Mouse (Mus musculus): ENCODE results near the gene Gucd1. TPM values are rescaled to one million over a fixed set of nuclear protein-coding genes. Genes with fewer than 3 reads are reported as not detected.

Gene Gucd1
- polyA plus RNA-seq, 1 experiment from 2014 or later = 21.1 TPM

- Histone ChIP-seq H3K4me2 (no peak overlapping the region), H3K9ac (no peak overlapping the region), H3K36me3 (ENCODE audit: poor library complexity, severe bottlenecking) (no peaks in the 10 kb centered on the region), H3K27ac (no peak overlapping the region), H3K4me1 (no peaks in the 10 kb centered on the region), H3K27me3 (no peaks in the 10 kb centered on the region), H3K9me3 (replicated peaks) (no peaks in the 10 kb centered on the region), H3K4me3 (no peak overlapping the region)
- ATAC-seq = no peak
- WGBS = 89% methylated on average over 10 of the region's 10 CpGs
These were observed 180.5 kb downstream of the Gucd1 start for GRCm38 (mm10) chr10:75337231-75337630.

DNA sequence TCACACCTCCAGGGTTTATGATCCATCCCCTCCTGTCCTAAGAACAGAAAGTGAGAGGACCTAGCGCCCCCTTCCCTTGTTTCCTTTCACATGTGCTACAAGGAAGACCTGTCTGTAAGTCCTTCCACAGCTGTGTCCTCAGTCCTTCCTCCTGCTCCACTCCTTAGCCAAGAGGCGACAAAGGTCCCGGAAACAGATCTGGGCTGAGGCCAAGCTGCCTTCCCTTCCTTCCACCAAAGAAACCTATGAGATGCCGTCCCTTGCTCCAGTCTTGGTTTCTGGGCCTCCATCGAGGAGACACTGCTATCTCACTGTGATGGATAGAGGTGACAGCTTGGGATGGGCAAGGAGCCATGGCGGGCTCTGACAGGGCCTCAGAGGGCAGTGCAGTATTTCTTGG, 182.7 kb downstream of the Gucd1 start:
- 91% methylated on average over 6 of the region's 6 CpGs for WGBS
- Histone ChIP-seq H3K4me2 (no peak overlapping the region), H3K4me1 (no peaks in the 10 kb centered on the region), H3K27me3 (no peaks in the 10 kb centered on the region), H3K36me3 (ENCODE audit: poor library complexity, severe bottlenecking) (no peaks in the 10 kb centered on the region), H3K4me3 (no peak overlapping the region), H3K9ac (no peak overlapping the region), H3K9me3 (replicated peaks) (no peaks in the 10 kb centered on the region), H3K27ac (no peak overlapping the region)
- no peak for ATAC-seq

- Histone ChIP-seq H3K9ac (no peak overlapping the region), H3K4me2 (no peak overlapping the region), H3K27me3 (no peaks in the 10 kb centered on the region), H3K36me3 (ENCODE audit: poor library complexity, severe bottlenecking) (no peaks in the 10 kb centered on the region), H3K27ac (no peak overlapping the region), H3K9me3 (replicated peaks) (no peaks in the 10 kb centered on the region), H3K4me3 (no peak overlapping the region), H3K4me1 (no peaks in the 10 kb centered on the region)
- ATAC-seq = no peak
- 78% methylated on average over 7 of the region's 7 CpGs for WGBS
These were observed 183.6 kb downstream of the Gucd1 start for GRCm38 (mm10) chr10:75334175-75334574.

GRCm38 (mm10) chr10:75333176-75333776, 184.5 kb downstream of the Gucd1 start:
- Histone ChIP-seq H3K4me2 (no peak overlapping the region), H3K27ac (no peak overlapping the region), H3K36me3 (ENCODE audit: poor library complexity, severe bottlenecking) (no peaks in the 10 kb centered on the region), H3K9me3 (replicated peaks) (no peaks in the 10 kb centered on the region), H3K27me3 (no peaks in the 10 kb centered on the region), H3K4me3 (no peak overlapping the region), H3K4me1 (no peaks in the 10 kb centered on the region), H3K9ac (no peak overlapping the region)
- ATAC-seq = no peak
- WGBS = 95% methylated on average over 23 of the region's 23 CpGs

DNA sequence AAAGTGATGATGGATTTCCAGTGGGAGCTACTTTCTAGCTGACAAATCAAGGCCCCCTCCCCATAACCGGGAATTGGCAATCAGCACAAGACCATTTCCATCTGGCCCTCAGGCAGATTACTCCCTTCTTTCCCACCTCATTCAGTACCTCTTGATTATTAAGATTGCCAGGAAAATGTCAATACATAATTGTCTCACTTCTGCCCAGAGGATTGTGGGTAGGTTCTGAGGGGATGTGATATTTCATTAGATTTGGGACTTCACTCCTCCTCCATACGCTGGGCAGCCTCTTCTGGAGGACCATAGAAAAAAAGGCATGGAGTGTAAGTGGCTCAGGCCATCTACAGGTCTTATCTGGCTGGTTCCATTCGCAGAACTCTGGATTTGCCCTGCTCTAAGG, 185.5 kb downstream of the Gucd1 start:
- Histone ChIP-seq H3K9ac (no peak overlapping the region), H3K36me3 (ENCODE audit: poor library complexity, severe bottlenecking) (no peaks in the 10 kb centered on the region), H3K4me1 (no peaks in the 10 kb centered on the region), H3K4me3 (no peak overlapping the region), H3K4me2 (no peak overlapping the region), H3K27me3 (no peaks in the 10 kb centered on the region), H3K9me3 (replicated peaks) (no peaks in the 10 kb centered on the region), H3K27ac (no peak overlapping the region)
- WGBS = 91% methylated on average over 3 of the region's 3 CpGs
- no peak for ATAC-seq

- ATAC-seq = no peak
- H3K36me3 ChIP-seq (ENCODE audit: poor library complexity, severe bottlenecking) = no peaks in the 10 kb centered on the region
- H3K27ac ChIP-seq = no peak overlapping the region
- H3K4me3 ChIP-seq = no peak overlapping the region
- H3K9me3 ChIP-seq (replicated peaks) = no peaks in the 10 kb centered on the region
- no peak overlapping the region for H3K4me2 ChIP-seq
- 55% methylated on average over 4 of the region's 4 CpGs for WGBS
- H3K4me1 ChIP-seq = no peaks in the 10 kb centered on the region
- no peak overlapping the region for H3K9ac ChIP-seq
- no peaks in the 10 kb centered on the region for H3K27me3 ChIP-seq
These were observed 189.5 kb downstream of the Gucd1 start for GRCm38 (mm10) chr10:75328201-75328704.

DNA sequence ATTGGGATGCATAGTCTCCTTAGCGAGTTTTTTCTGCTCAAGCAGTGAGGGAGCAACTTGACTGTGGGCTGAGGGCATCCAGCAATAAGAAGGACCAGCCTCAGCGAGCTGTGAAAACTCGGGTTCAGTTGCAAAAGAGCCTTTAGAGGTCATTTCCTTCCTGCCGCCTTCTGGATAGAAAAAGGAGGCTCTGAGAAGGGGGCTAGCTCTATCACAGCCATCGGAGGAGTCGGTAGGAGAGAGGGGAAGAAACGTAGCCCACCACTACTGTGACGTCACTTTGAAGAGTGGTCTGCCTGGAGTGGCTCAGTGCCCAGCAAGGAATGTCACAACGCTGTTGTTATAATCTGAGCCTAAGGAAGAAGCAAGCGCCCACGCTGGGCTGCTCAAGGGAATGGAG, 190.7 kb downstream of the Gucd1 start:
- H3K4me2 ChIP-seq = no peak overlapping the region
- H3K4me1 ChIP-seq = no peaks in the 10 kb centered on the region
- no peak for ATAC-seq
- H3K27me3 ChIP-seq = no peaks in the 10 kb centered on the region
- H3K27ac ChIP-seq = no peak overlapping the region
- no peaks in the 10 kb centered on the region for H3K36me3 ChIP-seq (ENCODE audit: poor library complexity, severe bottlenecking)
- no peak overlapping the region for H3K9ac ChIP-seq
- no peaks in the 10 kb centered on the region for H3K9me3 ChIP-seq (replicated peaks)
- WGBS = 82% methylated on average over 11 of the region's 11 CpGs
- H3K4me3 ChIP-seq = no peak overlapping the region

GRCm38 (mm10) chr10:75326553-75326952, 191.2 kb downstream of the Gucd1 start:
- Histone ChIP-seq H3K4me2 (no peak overlapping the region), H3K4me3 (no peak overlapping the region), H3K27ac (no peak overlapping the region), H3K27me3 (no peaks in the 10 kb centered on the region), H3K36me3 (ENCODE audit: poor library complexity, severe bottlenecking) (no peaks in the 10 kb centered on the region), H3K4me1 (no peaks in the 10 kb centered on the region), H3K9ac (no peak overlapping the region), H3K9me3 (replicated peaks) (no peaks in the 10 kb centered on the region)
- WGBS = 92% methylated on average over 3 of the region's 3 CpGs
- ATAC-seq = no peak

DNA sequence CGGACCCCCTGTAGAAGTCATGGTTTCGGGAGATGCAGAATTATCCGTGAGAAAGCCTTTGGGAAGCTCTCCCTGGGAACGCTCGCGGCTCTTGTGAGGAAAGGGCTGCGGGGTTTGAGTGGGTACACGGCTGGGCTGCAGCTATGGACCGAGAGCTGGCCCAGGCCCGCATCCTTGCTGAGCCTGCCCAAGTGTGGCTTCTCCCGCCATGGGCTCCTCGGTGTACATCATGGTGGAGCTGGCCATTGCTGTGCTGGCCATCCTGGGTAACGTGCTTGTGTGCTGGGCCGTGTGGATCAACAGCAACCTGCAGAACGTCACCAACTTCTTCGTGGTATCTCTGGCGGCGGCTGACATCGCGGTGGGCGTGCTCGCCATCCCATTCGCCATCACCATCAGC, 192.0 kb downstream of the Gucd1 start:
- H3K27ac ChIP-seq = no peak overlapping the region
- no peaks in the 10 kb centered on the region for H3K36me3 ChIP-seq (ENCODE audit: poor library complexity, severe bottlenecking)
- H3K4me2 ChIP-seq = no peak overlapping the region
- no peaks in the 10 kb centered on the region for H3K9me3 ChIP-seq (replicated peaks)
- H3K4me3 ChIP-seq = no peak overlapping the region
- WGBS = 96% methylated on average over 23 of the region's 23 CpGs
- ATAC-seq = no peak
- no peak overlapping the region for H3K9ac ChIP-seq
- no peaks in the 10 kb centered on the region for H3K4me1 ChIP-seq
- H3K27me3 ChIP-seq = no peaks in the 10 kb centered on the region

DNA sequence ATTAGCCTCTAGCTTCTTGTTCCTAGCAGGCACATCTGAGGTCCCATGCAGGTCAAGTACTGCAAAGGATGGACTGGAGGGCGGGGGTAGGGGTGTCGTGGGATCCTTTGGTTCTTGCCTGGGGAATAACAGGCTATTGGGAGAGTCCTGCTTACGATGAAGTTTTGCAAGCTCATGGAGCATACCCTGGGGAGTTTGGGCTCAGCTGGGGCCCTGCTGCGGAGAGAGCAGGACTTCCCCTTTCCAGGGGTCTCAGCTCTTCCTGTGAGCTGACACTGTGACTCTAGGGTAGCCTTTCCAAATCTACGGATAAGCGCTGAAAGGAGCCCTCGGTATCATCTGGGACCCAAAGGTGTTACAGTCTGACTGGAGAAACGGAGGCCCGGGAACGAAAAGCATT, 193.4 kb downstream of the Gucd1 start:
- no peaks in the 10 kb centered on the region for H3K4me1 ChIP-seq
- H3K27me3 ChIP-seq = peaks cover 7% of the 10 kb centered on the region
- no peak overlapping the region for H3K9ac ChIP-seq
- no peak overlapping the region for H3K4me3 ChIP-seq
- H3K27ac ChIP-seq = no peak overlapping the region
- WGBS = 73% methylated on average over 10 of the region's 10 CpGs
- H3K9me3 ChIP-seq (replicated peaks) = no peaks in the 10 kb centered on the region
- no peak for ATAC-seq
- H3K4me2 ChIP-seq = no peak overlapping the region
- no peaks in the 10 kb centered on the region for H3K36me3 ChIP-seq (ENCODE audit: poor library complexity, severe bottlenecking)

DNA sequence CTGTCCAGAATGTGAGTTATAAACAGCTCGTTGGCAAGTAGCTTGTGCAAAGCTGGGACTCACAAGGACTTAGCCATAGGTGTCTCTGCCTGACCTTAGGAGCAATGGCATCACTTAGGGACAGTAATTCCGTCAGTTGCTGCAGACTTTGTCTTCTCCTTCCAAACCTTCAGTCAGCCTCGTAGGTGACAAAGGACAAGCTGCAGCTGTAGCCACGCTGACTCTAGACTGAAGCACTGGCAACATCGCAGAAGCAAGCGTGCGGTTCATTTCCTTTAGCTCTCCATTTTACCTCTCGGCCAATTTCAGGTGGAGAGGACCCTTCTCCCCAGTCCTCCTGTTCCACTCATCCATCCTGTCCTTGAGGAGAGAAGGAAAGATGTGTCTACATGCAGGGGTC, 193.8 kb downstream of the Gucd1 start:
- WGBS = 88% methylated on average over 8 of the region's 8 CpGs
- Histone ChIP-seq H3K9me3 (replicated peaks) (no peaks in the 10 kb centered on the region), H3K9ac (no peak overlapping the region)

GRCm38 (mm10) chr10:75322966-75323365, 194.8 kb downstream of the Gucd1 start:
- no peak overlapping the region; the same call in 1 of the 2 replicates for H3K27ac ChIP-seq
- no peak overlapping the region for H3K4me3 ChIP-seq
- H3K4me2 ChIP-seq = no peak overlapping the region
- no peak overlapping the region for H3K9ac ChIP-seq
- peaks cover 21% of the 10 kb centered on the region for H3K27me3 ChIP-seq
- H3K9me3 ChIP-seq (replicated peaks) = no peaks in the 10 kb centered on the region
- WGBS = 54% methylated on average over 6 of the region's 6 CpGs
- no peaks in the 10 kb centered on the region for H3K36me3 ChIP-seq (ENCODE audit: poor library complexity, severe bottlenecking)
- no peak for ATAC-seq
- no peaks in the 10 kb centered on the region for H3K4me1 ChIP-seq

More for the DNA sequence above, 193.8 kb downstream of the Gucd1 start:
- H3K4me3 ChIP-seq = no peak overlapping the region
- no peak overlapping the region for H3K4me2 ChIP-seq
- ATAC-seq = no peak
- no peaks in the 10 kb centered on the region for H3K4me1 ChIP-seq
- no peak overlapping the region for H3K27ac ChIP-seq
- H3K36me3 ChIP-seq (ENCODE audit: poor library complexity, severe bottlenecking) = no peaks in the 10 kb centered on the region
- peaks cover 11% of the 10 kb centered on the region for H3K27me3 ChIP-seq

- no peak overlapping the region for H3K27ac ChIP-seq
- no peak overlapping the region for H3K9ac ChIP-seq
- peaks cover 13% of the 10 kb centered on the region for H3K4me1 ChIP-seq
- H3K27me3 ChIP-seq = peaks cover 42% of the 10 kb centered on the region
- H3K36me3 ChIP-seq (ENCODE audit: poor library complexity, severe bottlenecking) = no peaks in the 10 kb centered on the region
- no peak overlapping the region for H3K4me3 ChIP-seq
- no peaks in the 10 kb centered on the region for H3K9me3 ChIP-seq (replicated peaks)
- ATAC-seq = no peak
- no peak overlapping the region for H3K4me2 ChIP-seq
- WGBS = 69% methylated on average over 4 of the region's 4 CpGs
These were observed 197.5 kb downstream of the Gucd1 start for GRCm38 (mm10) chr10:75320321-75320720.

Data from forebrain, embryonic 13.5 days (tissue).